Mouse (Mus musculus) heart, adult 18-20 months (tissue): ENCODE measurements around the gene Fkbp7. TPM values are rescaled to one million over a fixed set of nuclear protein-coding genes. Genes with fewer than 3 reads are reported as not detected.
A peak's percentile ranks its signal among the peaks of the same experiment; 100 is the strongest.
"Not testable (repeated sequence)": the region's sequence is repeated elsewhere in the genome, so short reads cannot be mapped to it uniquely, and the experiment has no call there.

ENCODE experiments used
- DNase-seq, 2 experiments: peaks; one replicate each; pipeline ENCODE4 v3.0.0; 2021 to 2022; ENCODE audit warnings: mixed read lengths in 1 of 2
- total RNA-seq, 2 experiments: library from RNA; stranded (reverse); gene quantifications; 2 replicates each; pipeline ENCODE4 v1.2.3; 2021

The Fkbp7 gene
- total RNA-seq, 2 experiments from 2014 or later, result 21.8 to 25.2 TPM

- no peak for DNase-seq
These were observed 5.7 kb downstream of the Fkbp7 start for GRCm38 (mm10) chr2:76667200-76667599.

- no peak for DNase-seq
These were observed 7.4 kb downstream of the Fkbp7 start for GRCm38 (mm10) chr2:76665531-76665930.

- no peak for DNase-seq
These were observed 13.5 kb downstream of the Fkbp7 start for GRCm38 (mm10) chr2:76659419-76659818.

GRCm38 (mm10) chr2:76658551-76658950, 14.4 kb downstream of the Fkbp7 start:
- no peak for DNase-seq

GRCm38 (mm10) chr2:76655982-76656381, 16.9 kb downstream of the Fkbp7 start:
- DNase-seq, result no peak

GRCm38 (mm10) chr2:76655444-76655843, 17.5 kb downstream of the Fkbp7 start:
- no peak for DNase-seq

GRCm38 (mm10) chr2:76654646-76655045, 18.3 kb downstream of the Fkbp7 start:
- no peak for DNase-seq

- DNase-seq, result no peak
These were observed 19.8 kb downstream of the Fkbp7 start for GRCm38 (mm10) chr2:76653070-76653469.

- no peak for DNase-seq
These were observed 24.2 kb downstream of the Fkbp7 start for GRCm38 (mm10) chr2:76648666-76649141.

GRCm38 (mm10) chr2:76647883-76648570, 24.9 kb downstream of the Fkbp7 start, which contains the start of the genes Prkra and Pjvk:
Gene Prkra (minus strand): TSS chr2:76648015.
Gene Pjvk (plus strand): TSS chr2:76648476.
- peak; percentile 98 for DNase-seq

- no peak for DNase-seq
These were observed 25.5 kb downstream of the Fkbp7 start for GRCm38 (mm10) chr2:76647441-76647869.

GRCm38 (mm10) chr2:76643801-76644200, 29.1 kb downstream of the Fkbp7 start:
- DNase-seq, result no peak

- no peak for DNase-seq
These were observed 33.3 kb downstream of the Fkbp7 start for GRCm38 (mm10) chr2:76639637-76640036.

GRCm38 (mm10) chr2:76631600-76631999, 41.3 kb downstream of the Fkbp7 start:
- no peak for DNase-seq

- DNase-seq, result no peak
These were observed 42.6 kb downstream of the Fkbp7 start for GRCm38 (mm10) chr2:76630293-76630692.

GRCm38 (mm10) chr2:76622316-76622715, 50.6 kb downstream of the Fkbp7 start:
- DNase-seq, result not testable (repeated sequence)

- DNase-seq, result no peak
These were observed 51.2 kb downstream of the Fkbp7 start for GRCm38 (mm10) chr2:76621724-76622123.

GRCm38 (mm10) chr2:76620188-76620587, 52.7 kb downstream of the Fkbp7 start:
- DNase-seq, result no peak

- peak; percentile 4 to 37 for DNase-seq
These were observed 54.8 kb downstream of the Fkbp7 start for GRCm38 (mm10) chr2:76618078-76618477.

Other genes with a start within 250 kb of the Fkbp7 start
- 10 to 100 TPM; 14.3 to 15.2 TPM for gene Prkra, start 25.1 kb downstream of the Fkbp7 start, total RNA-seq
- not detected for gene Pjvk, start 24.6 kb downstream of the Fkbp7 start, total RNA-seq
- 10 to 100 TPM; 19.9 to 22.5 TPM for gene Plekha3, start 2.2 kb upstream of the Fkbp7 start, total RNA-seq